Mouse (Mus musculus): ENCODE data around the gene Ubc. TPM values are rescaled to one million over a fixed set of nuclear protein-coding genes. Genes with fewer than 3 reads are reported as not detected.

Gene Ubc
- polyA plus RNA-seq (2012; rRNA removed), result 951 and 1,012 TPM in 2 replicates

GRCm38 (mm10) chr5:125389579-125390441 lies at the start of gene Ubc:
Gene Ubc, minus strand, starts transcription at chr5:125390202.

GRCm38 (mm10) chr5:125433793-125434337 lies 43.9 kb upstream of the Ubc start, which contains the start of gene Dhx37:
Gene Dhx37, minus strand, starts transcription at chr5:125434121.

DNA sequence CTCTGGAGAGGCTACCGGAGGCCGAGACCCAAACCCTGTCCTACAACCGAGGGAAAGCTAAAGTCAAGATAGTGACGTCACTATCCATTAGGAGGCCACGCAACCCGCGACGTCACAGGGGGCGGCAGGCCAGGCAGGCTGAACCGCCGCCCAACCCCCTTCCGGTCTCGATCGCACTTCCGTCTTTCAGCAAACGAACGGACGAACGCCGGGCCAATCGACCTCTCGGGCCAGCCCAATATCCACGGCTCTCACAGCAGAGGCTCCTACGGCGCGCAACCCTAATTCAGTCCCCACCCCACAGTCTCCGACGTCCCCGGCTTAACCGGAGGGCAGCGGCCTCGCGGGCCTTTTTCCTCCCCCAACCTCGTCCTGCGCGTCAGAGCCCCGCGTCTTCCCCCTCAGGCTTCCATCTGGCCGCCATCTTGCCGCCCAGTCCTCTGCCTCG lies 847 bp downstream of the Ubc start, which contains the start of gene Gm10382:
TSS of gene Gm10382 (plus strand) at position 192 of the 448 bp plus-strand sequence.

GRCm38 (mm10) chr5:125340547-125341262 lies 49.3 kb downstream of the Ubc start, which contains the start of gene Scarb1:
Gene Scarb1, minus strand, starts transcription at chr5:125341094.

Other genes with a start within 250 kb of the Ubc start
- gene Ncor2, start 211.0 kb downstream of the Ubc start, polyA plus RNA-seq (2012; rRNA removed), result 37.9 and 59.6 TPM in 2 replicates
- gene Scarb1, start 49.1 kb downstream of the Ubc start, polyA plus RNA-seq (2012; rRNA removed), result 46.3 and 55.8 TPM in 2 replicates
- gene Gm10382, start 880 bp downstream of the Ubc start, polyA plus RNA-seq (2012; rRNA removed), result 0.09 and 0.33 TPM in 2 replicates
- 9.4 and 10.9 TPM in 2 replicates for gene Dhx37, start 43.9 kb upstream of the Ubc start, polyA plus RNA-seq (2012; rRNA removed)
- 8.9 and 11.0 TPM in 2 replicates for gene Bri3bp, start 51.4 kb upstream of the Ubc start, polyA plus RNA-seq (2012; rRNA removed)
- gene Aacs, start 85.6 kb upstream of the Ubc start, polyA plus RNA-seq (2012; rRNA removed), result 103 and 112 TPM in 2 replicates
- 0.07 TPM in 2 replicates for gene Tmem132b, start 141.6 kb upstream of the Ubc start, polyA plus RNA-seq (2012; rRNA removed)

Measured in colon, adult 2 months (tissue).